Mouse (Mus musculus): Measurements from ENCODE around the gene Lhfpl5.

Gene Lhfpl5

GRCm38 (mm10) chr17:28572521-28572920 is 2.9 kb upstream of the Lhfpl5 start:
- no peak for DNase-seq (ENCODE audit: low read depth)

- no peak for DNase-seq (ENCODE audit: low read depth)
Observed at GRCm38 (mm10) chr17:28572941-28573340, 2.5 kb upstream of the Lhfpl5 start.

- DNase-seq (ENCODE audit: low read depth), result peak; percentile 83
Observed at GRCm38 (mm10) chr17:28580396-28580795, 5.0 kb downstream of the Lhfpl5 start.

GRCm38 (mm10) chr17:28581056-28581455 is 5.6 kb downstream of the Lhfpl5 start:
- no peak for DNase-seq (ENCODE audit: low read depth)

GRCm38 (mm10) chr17:28586509-28586908 is 11.1 kb downstream of the Lhfpl5 start:
- DNase-seq (ENCODE audit: low read depth), result no peak

- no peak for DNase-seq (ENCODE audit: low read depth)
Observed at GRCm38 (mm10) chr17:28588591-28588990, 13.2 kb downstream of the Lhfpl5 start.

GRCm38 (mm10) chr17:28590596-28590995 is 15.2 kb downstream of the Lhfpl5 start:
- DNase-seq (ENCODE audit: low read depth), result no peak

GRCm38 (mm10) chr17:28591476-28591875 is 16.0 kb downstream of the Lhfpl5 start:
- DNase-seq (ENCODE audit: low read depth), result no peak

- DNase-seq (ENCODE audit: low read depth), result peak; percentile 68
Observed at GRCm38 (mm10) chr17:28592998-28593397, 17.6 kb downstream of the Lhfpl5 start.

- DNase-seq (ENCODE audit: low read depth), result no peak
Observed at GRCm38 (mm10) chr17:28593965-28594364, 18.5 kb downstream of the Lhfpl5 start.

- DNase-seq (ENCODE audit: low read depth), result no peak
Observed at GRCm38 (mm10) chr17:28600780-28601179, 25.3 kb downstream of the Lhfpl5 start.

GRCm38 (mm10) chr17:28601557-28602250 is 26.3 kb downstream of the Lhfpl5 start:
- no peak for DNase-seq (ENCODE audit: low read depth)

- no peak for DNase-seq (ENCODE audit: low read depth)
Observed at GRCm38 (mm10) chr17:28609543-28609942, 34.1 kb downstream of the Lhfpl5 start.

GRCm38 (mm10) chr17:28612603-28613002 is 37.2 kb downstream of the Lhfpl5 start:
- DNase-seq (ENCODE audit: low read depth), result no peak

GRCm38 (mm10) chr17:28613096-28613495 is 37.7 kb downstream of the Lhfpl5 start:
- no peak for DNase-seq (ENCODE audit: low read depth)

GRCm38 (mm10) chr17:28615332-28615731 is 39.9 kb downstream of the Lhfpl5 start:
- DNase-seq (ENCODE audit: low read depth), result no peak

GRCm38 (mm10) chr17:28617636-28618035 is 42.2 kb downstream of the Lhfpl5 start:
- DNase-seq (ENCODE audit: low read depth), result no peak

GRCm38 (mm10) chr17:28618124-28618523 is 42.7 kb downstream of the Lhfpl5 start:
- no peak for DNase-seq (ENCODE audit: low read depth)

- DNase-seq (ENCODE audit: low read depth), result no peak
Observed at GRCm38 (mm10) chr17:28618775-28619174, 43.3 kb downstream of the Lhfpl5 start.

- peak; percentile 44 for DNase-seq (ENCODE audit: low read depth)
Observed at GRCm38 (mm10) chr17:28621381-28622299, 46.2 kb downstream of the Lhfpl5 start.

- DNase-seq (ENCODE audit: low read depth), result peak; percentile 70
Observed at GRCm38 (mm10) chr17:28622300-28622759, 46.9 kb downstream of the Lhfpl5 start, which contains the start of gene Srpk1. Gene Srpk1, minus strand, starts transcription at chr17:28622709.

- no peak for DNase-seq (ENCODE audit: low read depth)
Observed at GRCm38 (mm10) chr17:28624841-28625240, 49.4 kb downstream of the Lhfpl5 start.

GRCm38 (mm10) chr17:28625327-28625726 is 49.9 kb downstream of the Lhfpl5 start:
- DNase-seq (ENCODE audit: low read depth), result no peak

Measured in c-Kit-positive CD71-negative TER-119-negative erythroid progenitor cells, embryonic 14.5 days (primary cell).